Mouse (Mus musculus): ENCODE results near the gene Vps8.

- TF ChIP-seq CTCF (IDR thresholded peaks at IDR 0.05; ENCODE audit: low read depth) (no peak), EP300 (IDR thresholded peaks at IDR 0.05; ENCODE audit: low read depth) (no peak)
These were observed 7.6 kb downstream of the Vps8 start for GRCm38 (mm10) chr16:21430377-21431060.
